Mouse (Mus musculus) neural tube, embryonic 11.5 days (tissue): ENCODE measurements around the gene Cxxc4. TPM values are rescaled to one million over a fixed set of nuclear protein-coding genes. Genes with fewer than 3 reads are reported as not detected.
A peak's percentile ranks its signal among the peaks of the same experiment; 100 is the strongest.
"Not testable (repeated sequence)": the region's sequence is repeated elsewhere in the genome, so short reads cannot be mapped to it uniquely, and the experiment has no call there.

Source experiments
- ATAC-seq: fragments of 200-750 bp; cut with Nextera tagmentation; 2 replicates; pipeline ENCODE4 v1.8.0; 2017; ENCODE audit warnings: moderate number of reproducible peaks, mild to moderate bottlenecking, moderate TSS enrichment, moderate library complexity; ENCODE audit not compliant: insufficient read depth, low FRiP score, low TSS enrichment
- DNase-seq: peaks from one replicate; pipeline ENCODE4 v3.0.0-alpha.2; 2015; ENCODE audit warnings: low spot score
- H3K27ac ChIP-seq: fragments of 300-500 bp; sonication (generic); 2 replicates; pipeline ENCODE4 v1.5.1; 2014; ENCODE audit warnings: low read depth, mild to moderate bottlenecking, low read length
- H3K27me3 ChIP-seq: fragments of 300-500 bp; sonication (generic); 2 replicates; pipeline ENCODE4 v1.6.1; 2014; ENCODE audit warnings: mild to moderate bottlenecking, low read length, mixed read lengths; ENCODE audit not compliant: control insufficient read depth, insufficient read depth
- H3K36me3 ChIP-seq: fragments of 300-500 bp; sonication (generic); 2 replicates; pipeline ENCODE4 v1.6.1; 2014; ENCODE audit warnings: mild to moderate bottlenecking, low read length, moderate library complexity, mixed read lengths; ENCODE audit not compliant: control insufficient read depth, insufficient read depth
- H3K4me1 ChIP-seq: fragments of 300-500 bp; sonication (generic); 2 replicates; pipeline ENCODE4 v1.6.1; 2014; ENCODE audit warnings: low read length, mixed read lengths; ENCODE audit not compliant: control insufficient read depth, insufficient read depth
- H3K4me2 ChIP-seq: fragments of 300-500 bp; sonication (generic); 2 replicates; pipeline ENCODE4 v1.6.1; 2014; ENCODE audit warnings: low read depth, mild to moderate bottlenecking, moderate library complexity
- H3K4me3 ChIP-seq: fragments of 300-500 bp; sonication (generic); 2 replicates; pipeline ENCODE4 v1.5.1; 2014; ENCODE audit warnings: low read depth, low read length
- H3K9ac ChIP-seq: fragments of 300-500 bp; sonication (generic); 2 replicates; pipeline ENCODE4 v1.6.1; 2014; ENCODE audit warnings: mild to moderate bottlenecking, low read length
- H3K9me3 ChIP-seq: fragments of 300-500 bp; sonication (generic); 2 replicates; pipeline ENCODE4 v1.6.1; 2016; ENCODE audit warnings: low read length; ENCODE audit not compliant: control insufficient read depth
- WGBS: fragments of 180-500 bp; shearing (Covaris S2); extraction: QIAGEN DNeasy Blood & Tissue Kit; methylation state at CpG from one replicate; pipeline ENCODE4 v1.1.7; 2014; 5-methylcytosine and 5-hydroxymethylcytosine counted together
- polyA plus RNA-seq: library from polyadenylated mRNA; unstranded; fragments of >200 nt; fragmentation: Nextera tagmentation; extraction: Ambion mirVana; gene quantifications from 2 replicates; pipeline ENCODE4 v1.2.1, GENCODE M21; 2014

Gene Cxxc4
- polyA plus RNA-seq, result 25.2 and 26.6 TPM in 2 replicates

DNA sequence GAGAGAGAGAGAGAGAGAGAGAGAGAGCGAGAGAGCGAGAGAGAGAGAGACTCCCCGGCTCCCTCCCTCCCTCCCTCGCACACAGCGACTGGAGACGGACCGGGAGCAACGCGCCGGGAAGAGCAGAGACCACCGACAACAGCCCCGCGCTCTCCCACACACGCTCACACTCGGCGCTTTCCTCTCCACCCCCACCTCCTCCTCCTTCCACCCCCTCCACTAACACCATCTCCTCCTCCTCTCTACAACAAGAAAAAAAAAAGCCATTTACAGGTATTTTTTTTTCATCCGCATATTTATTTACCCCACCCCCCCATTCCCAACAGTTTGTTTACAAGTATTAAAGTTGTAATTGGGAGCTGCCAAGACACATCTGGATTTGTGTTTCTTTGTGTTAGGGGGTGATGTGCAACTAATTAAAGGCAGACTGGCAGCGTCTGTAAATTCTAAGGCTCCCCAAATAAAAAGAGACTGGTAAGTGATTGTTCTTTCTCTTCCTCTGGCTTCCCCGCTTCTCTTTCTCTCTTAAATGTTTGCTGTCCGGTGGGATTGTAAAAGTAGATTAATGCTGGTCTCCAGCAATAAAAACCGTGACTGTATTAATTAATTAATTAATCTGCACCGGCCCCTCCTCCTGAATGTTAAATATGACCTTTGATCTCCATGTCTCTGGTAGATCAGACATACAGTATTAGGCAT is at the start of gene Cxxc4:
TSS of gene Cxxc4 (plus strand) at position 71 of the 699 bp plus-strand sequence.
- Histone ChIP-seq H3K27me3 (no peaks in the 10 kb centered on the region), H3K27ac (peak within 1 kb of the TSS; percentile 98), H3K9ac (peak within 1 kb of the TSS; percentile 61), H3K4me3 (peak within 1 kb of the TSS; percentile 64), H3K4me1 (no peaks in the 10 kb centered on the region), H3K9me3 (no peaks in the 10 kb centered on the region), H3K36me3 (no peaks in the 10 kb centered on the region), H3K4me2 (peak within 1 kb of the TSS; percentile 78)
- under 1% methylated on average over 13 of the region's 22 CpGs for WGBS
- no peak for DNase-seq
- ATAC-seq, result peak; percentile 67

DNA sequence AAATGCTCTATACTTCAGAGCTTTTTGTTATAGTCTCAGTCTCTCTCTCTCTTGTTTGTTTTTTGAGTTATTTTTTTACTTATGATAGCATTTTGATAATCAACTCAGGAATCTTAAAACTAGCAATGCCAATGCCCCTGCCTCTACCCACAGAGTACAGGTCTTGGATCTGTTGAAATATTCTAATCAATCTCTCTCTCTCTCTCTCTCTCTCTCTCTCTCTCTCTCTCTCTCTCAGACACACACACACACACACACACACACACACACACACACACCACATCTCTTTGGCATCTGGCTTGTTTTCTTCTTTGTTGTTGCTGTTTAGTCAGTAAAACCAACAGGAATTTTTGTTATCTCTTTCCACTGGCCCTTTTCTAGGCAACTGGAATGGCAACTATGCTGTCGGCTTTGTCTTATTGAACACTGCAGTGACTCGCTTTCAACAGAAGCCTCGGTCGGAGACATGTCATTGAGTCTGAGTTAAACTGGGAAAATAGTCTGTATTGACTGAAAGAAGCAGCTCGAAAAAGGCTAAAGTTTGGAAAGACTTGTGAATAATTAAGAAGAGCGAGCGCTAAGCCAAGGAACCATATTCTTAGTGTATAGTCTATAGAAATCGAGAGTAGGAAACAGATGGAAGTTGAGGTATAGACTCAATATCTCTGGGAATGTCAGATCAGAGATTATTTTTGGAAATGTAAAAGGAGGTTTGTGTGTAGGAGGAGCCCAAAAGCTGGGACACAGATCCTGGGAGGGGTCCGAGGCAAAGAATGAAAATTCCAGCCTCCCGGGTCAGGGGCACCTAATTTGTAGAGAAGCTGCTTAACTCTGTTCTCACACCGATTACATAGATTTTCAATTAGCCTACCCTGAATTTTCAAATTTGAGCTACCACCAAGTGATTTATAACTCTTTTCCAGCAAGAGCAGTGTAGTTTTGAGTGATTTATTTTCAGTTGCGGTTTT is 47.0 kb upstream of the Cxxc4 start:
- Histone ChIP-seq H3K27me3 (no peaks in the 10 kb centered on the region), H3K4me3 (no peak overlapping the region; the same call in 1 of the 2 replicates), H3K9ac (no peak overlapping the region), H3K9me3 (no peaks in the 10 kb centered on the region), H3K4me1 (no peaks in the 10 kb centered on the region), H3K27ac (no peak overlapping the region), H3K4me2 (peak overlapping the region; percentile 36), H3K36me3 (no peaks in the 10 kb centered on the region)
- DNase-seq (no peak), ATAC-seq (no peak; the same call in 1 of the 2 replicates)
- 58% methylated on average over 12 of the region's 12 CpGs for WGBS

DNA sequence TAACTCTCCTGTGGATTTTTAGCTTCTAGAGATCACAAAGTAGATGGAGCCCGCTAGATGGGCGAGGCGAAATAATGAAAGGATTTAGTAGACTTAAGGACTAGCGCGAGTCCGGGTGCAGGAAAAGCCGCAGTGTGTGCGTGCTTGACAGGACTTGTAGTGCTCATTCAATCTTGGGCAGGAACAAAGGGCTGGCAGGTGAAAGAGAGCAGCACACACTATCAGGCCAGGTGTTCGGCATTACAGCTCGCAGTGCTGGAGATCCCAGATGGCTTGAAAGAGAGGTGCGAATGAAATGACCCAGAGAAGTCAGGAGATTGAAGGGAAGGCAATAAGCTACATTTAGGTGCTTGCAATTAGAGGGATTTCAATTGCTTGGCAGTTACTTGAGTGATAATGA is 46.2 kb upstream of the Cxxc4 start:
- no peak for DNase-seq
- no peak overlapping the region for H3K27ac ChIP-seq

GRCm38 (mm10) chr3:134199892-134200291 is 36.4 kb upstream of the Cxxc4 start:
- Histone ChIP-seq H3K9ac (no peak overlapping the region), H3K4me2 (no peak overlapping the region), H3K9me3 (no peaks in the 10 kb centered on the region), H3K4me1 (0 out of 2 replicates have a peak, but pooled peaks cover 2% of the 10 kb centered on the region), H3K36me3 (no peaks in the 10 kb centered on the region), H3K4me3 (no peak overlapping the region), H3K27ac (no peak overlapping the region), H3K27me3 (no peaks in the 10 kb centered on the region)
- WGBS, result 42% methylated on average over 9 of the region's 9 CpGs
- DNase-seq (peak; percentile 14), ATAC-seq (no peak)

More for the DNA sequence above, 46.2 kb upstream of the Cxxc4 start:
- H3K9ac ChIP-seq, result no peak overlapping the region
- H3K4me2 ChIP-seq, result peak overlapping the region; percentile 36
- H3K4me1 ChIP-seq, result no peaks in the 10 kb centered on the region
- no peaks in the 10 kb centered on the region for H3K9me3 ChIP-seq
- H3K4me3 ChIP-seq, result peak overlapping the region; percentile 13; the same call in 1 of the 2 replicates
- WGBS, result 40% methylated on average over 11 of the region's 11 CpGs
- H3K36me3 ChIP-seq, result no peaks in the 10 kb centered on the region
- no peak for ATAC-seq
- H3K27me3 ChIP-seq, result no peaks in the 10 kb centered on the region

DNA sequence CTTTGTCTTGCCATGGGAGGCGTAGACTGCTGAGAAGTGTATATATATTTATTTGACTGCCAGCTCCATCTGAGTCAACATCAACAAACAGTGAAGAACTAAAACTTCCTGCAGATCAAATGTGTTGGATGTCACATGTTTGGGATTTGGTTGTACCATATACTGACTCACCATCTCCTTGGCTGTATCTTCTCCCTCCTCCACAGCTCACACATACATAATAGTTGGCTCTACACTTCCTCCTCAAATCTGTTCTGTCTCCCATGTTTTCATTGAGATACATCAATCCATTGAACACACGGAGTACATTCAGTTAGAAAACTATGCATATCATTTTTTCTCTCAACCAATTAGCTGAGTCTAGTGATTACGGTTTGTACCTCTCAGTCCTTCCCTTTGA is 29.7 kb upstream of the Cxxc4 start:
- H3K36me3 ChIP-seq, result no peaks in the 10 kb centered on the region
- no peak for DNase-seq
- H3K4me1 ChIP-seq, result no peaks in the 10 kb centered on the region
- H3K27me3 ChIP-seq, result no peaks in the 10 kb centered on the region
- 93% methylated on average over 3 of the region's 3 CpGs for WGBS
- no peak for ATAC-seq
- no peak overlapping the region for H3K27ac ChIP-seq
- no peaks in the 10 kb centered on the region for H3K9me3 ChIP-seq
- H3K9ac ChIP-seq, result no peak overlapping the region
- H3K4me2 ChIP-seq, result no peak overlapping the region
- H3K4me3 ChIP-seq, result no peak overlapping the region

GRCm38 (mm10) chr3:134210950-134211349 is 25.3 kb upstream of the Cxxc4 start:
- no peak overlapping the region for H3K9ac ChIP-seq
- H3K4me3 ChIP-seq, result no peak overlapping the region
- no peaks in the 10 kb centered on the region for H3K27me3 ChIP-seq
- no peak overlapping the region for H3K27ac ChIP-seq
- ATAC-seq, result no peak
- H3K9me3 ChIP-seq, result no peaks in the 10 kb centered on the region
- H3K4me1 ChIP-seq, result no peaks in the 10 kb centered on the region
- H3K4me2 ChIP-seq, result no peak overlapping the region
- no peak for DNase-seq
- no peaks in the 10 kb centered on the region for H3K36me3 ChIP-seq
- WGBS, result 86% methylated on average over 6 of the region's 6 CpGs

- not testable (repeated sequence) for H3K27ac ChIP-seq, DNase-seq, H3K4me1 ChIP-seq, H3K36me3 ChIP-seq, H3K4me2 ChIP-seq, ATAC-seq, H3K9ac ChIP-seq, H3K27me3 ChIP-seq, H3K9me3 ChIP-seq, H3K4me3 ChIP-seq
Measured at GRCm38 (mm10) chr3:134219881-134220280, 16.4 kb upstream of the Cxxc4 start.

- H3K9ac ChIP-seq, result no peak overlapping the region
- no peak overlapping the region for H3K4me2 ChIP-seq
- no peak overlapping the region for H3K4me3 ChIP-seq
- WGBS, result 67% methylated on average over 2 of the region's 2 CpGs
- H3K27ac ChIP-seq, result no peak overlapping the region
- H3K36me3 ChIP-seq, result no peaks in the 10 kb centered on the region
- H3K4me1 ChIP-seq, result no peaks in the 10 kb centered on the region
- H3K27me3 ChIP-seq, result no peaks in the 10 kb centered on the region
- no peak for DNase-seq
- ATAC-seq, result no peak
- H3K9me3 ChIP-seq, result no peaks in the 10 kb centered on the region
Measured at GRCm38 (mm10) chr3:134221002-134221401, 15.3 kb upstream of the Cxxc4 start.
